Mouse (Mus musculus): ENCODE results near the gene Dst. TPM values are rescaled to one million over a fixed set of nuclear protein-coding genes. Genes with fewer than 3 reads are reported as not detected.

The Dst gene
- total and polyA plus RNA-seq, 3 experiments, result 0.08 to 0.60 TPM; not detected in 1

DNA sequence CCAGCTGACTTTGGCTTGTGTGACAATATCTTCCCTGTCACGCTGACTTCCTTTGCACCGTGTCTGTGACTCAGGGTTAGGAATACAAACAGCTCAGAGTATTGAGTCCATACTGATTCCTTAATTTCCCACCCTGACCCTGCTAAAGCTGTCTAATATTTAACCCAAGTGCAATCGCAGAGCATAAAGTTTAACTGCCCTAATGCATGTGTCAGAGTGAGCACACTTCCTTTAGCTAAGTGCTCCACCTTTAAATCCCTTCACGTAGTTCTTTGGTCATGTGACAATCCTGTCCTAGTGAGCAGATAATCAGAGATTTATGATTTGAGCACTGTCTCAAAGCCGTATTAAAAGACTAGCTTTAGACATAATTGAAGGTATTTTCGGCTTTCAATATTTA, 212.6 kb downstream of the Dst start:
- Histone ChIP-seq H3K4me1 (ENCODE audit: control insufficient read depth in 1 of 2, insufficient read depth in 2 of 2, low read length in 2 of 2) (no peaks in the 10 kb centered on the region), H3K4me3 (ENCODE audit: control insufficient read depth in 1 of 2, insufficient read depth in 1 of 2, low read depth in 2 of 2, low read length in 2 of 2) (no peak overlapping the region), H3K36me3 (ENCODE audit: control insufficient read depth in 1 of 2, insufficient read depth in 2 of 2, low read length in 2 of 2) (no peaks in the 10 kb centered on the region), H3K27ac (ENCODE audit: control insufficient read depth, low read depth, low read length) (no peak overlapping the region), H3K79me2 (ENCODE audit: control insufficient read depth, insufficient read depth, low read length, poor library complexity) (no peaks in the 10 kb centered on the region), H3K27me3 (ENCODE audit: control insufficient read depth in 1 of 2, insufficient read depth in 2 of 2, low read length in 2 of 2) (no peaks in the 10 kb centered on the region), H3K9me3 (replicated peaks; ENCODE audit: insufficient read depth, low read length) (no peaks in the 10 kb centered on the region), H3K9ac (ENCODE audit: control insufficient read depth, low read depth, low read length, poor library complexity, severe bottlenecking) (no peak overlapping the region)
- DNase-seq (ENCODE audit: low read depth, low spot score), result no peak
- TF ChIP-seq TBP (IDR thresholded peaks at IDR 0.05; ENCODE audit: low read depth, low read length) (no peak), UBTF (IDR thresholded peaks at IDR 0.05; ENCODE audit: borderline replicate concordance, insufficient read depth, low read depth, low read length) (no peak), NRF1 (IDR thresholded peaks at IDR 0.05; ENCODE audit: insufficient read depth, low read depth, low read length, poor library complexity, severe bottlenecking) (no peak), MAZ (IDR thresholded peaks at IDR 0.05; ENCODE audit: low read depth, low read length) (no peak), CHD1 (IDR thresholded peaks at IDR 0.05; ENCODE audit: low read depth, low read length) (no peak), MEF2A (IDR thresholded peaks at IDR 0.05; ENCODE audit: extremely low read depth, insufficient replicate concordance, low read depth, low read length, poor library complexity, severe bottlenecking) (no peak), ZNF384 (IDR thresholded peaks at IDR 0.05; ENCODE audit: low read depth, low read length) (no peak), KAT2A (conservative IDR thresholded peaks at IDR 0.05; ENCODE audit: low read depth, low read length) (no peak), GABPA (IDR thresholded peaks at IDR 0.05; ENCODE audit: low read depth, low read length) (no peak), SIN3A (IDR thresholded peaks at IDR 0.05; ENCODE audit: low read length) (no peak), ELF1 (IDR thresholded peaks at IDR 0.05; ENCODE audit: low read depth, low read length) (no peak), CTCF (IDR thresholded peaks at IDR 0.05 in 2 of 3, conservative IDR thresholded peaks at IDR 0.05 in 1 of 3; ENCODE audit: control insufficient read depth in 1 of 3, insufficient read depth in 1 of 3, low read depth in 2 of 3, low read length in 3 of 3, poor library complexity in 1 of 3, severe bottlenecking in 1 of 3) (no peak), JUND (IDR thresholded peaks at IDR 0.05; ENCODE audit: low read depth, low read length) (no peak), E2F4 (IDR thresholded peaks at IDR 0.05; ENCODE audit: borderline replicate concordance, low read depth, low read length) (no peak), ETS1 (IDR thresholded peaks at IDR 0.05; ENCODE audit: low read depth, low read length) (no peak), POLR2AphosphoS2 (IDR thresholded peaks at IDR 0.05; ENCODE audit: low read length) (no peak), ZKSCAN1 (IDR thresholded peaks at IDR 0.05; ENCODE audit: low read depth, low read length) (no peak), POLR2AphosphoS5 (IDR thresholded peaks at IDR 0.05; ENCODE audit: borderline replicate concordance, low read depth, low read length) (no peak), RAD21 (IDR thresholded peaks at IDR 0.05; ENCODE audit: low read depth, low read length) (no peak)

Data from MEL (cell line).